Mouse (Mus musculus) midbrain, embryonic 11.5 days (tissue): ENCODE results near the gene Fitm1. TPM values are rescaled to one million over a fixed set of nuclear protein-coding genes. Genes with fewer than 3 reads are reported as not detected.

Experiments
- ATAC-seq: fragments of 200-750 bp; cut with Nextera tagmentation; 2 replicates; pipeline ENCODE4 v1.8.0; 2017; ENCODE audit warnings: moderate TSS enrichment, moderate library complexity; ENCODE audit not compliant: low FRiP score
- DNase-seq: peaks from one replicate; pipeline ENCODE4 v3.0.0; 2015; ENCODE audit warnings: low spot score; ENCODE audit errors: missing footprints
- H3K27ac ChIP-seq: fragments of 300-500 bp; sonication (generic); 2 replicates; pipeline ENCODE4 v1.5.1; 2014; ENCODE audit warnings: low read depth, low read length
- H3K27me3 ChIP-seq: fragments of 300-500 bp; sonication (generic); 2 replicates; pipeline ENCODE4 v1.6.1; 2014; ENCODE audit warnings: mild to moderate bottlenecking, low read length, moderate library complexity, mixed read lengths; ENCODE audit not compliant: control insufficient read depth, insufficient read depth
- H3K36me3 ChIP-seq: fragments of 300-500 bp; sonication (generic); 2 replicates; pipeline ENCODE4 v1.6.1; 2014; ENCODE audit warnings: mild to moderate bottlenecking, low read length, moderate library complexity, mixed read lengths; ENCODE audit not compliant: control insufficient read depth, insufficient read depth
- H3K4me1 ChIP-seq: fragments of 300-500 bp; sonication (generic); 2 replicates; pipeline ENCODE4 v1.6.1; 2014; ENCODE audit warnings: low read length; ENCODE audit not compliant: control insufficient read depth, insufficient read depth
- H3K4me2 ChIP-seq: fragments of 300-500 bp; sonication (generic); 2 replicates; pipeline ENCODE4 v1.6.1; 2014; ENCODE audit warnings: mild to moderate bottlenecking, moderate library complexity
- H3K4me3 ChIP-seq: fragments of 300-500 bp; sonication (generic); 2 replicates; pipeline ENCODE4 v1.5.1; 2014; ENCODE audit warnings: low read depth, low read length
- H3K9ac ChIP-seq: fragments of 300-500 bp; sonication (generic); 2 replicates; pipeline ENCODE4 v1.6.1; 2014; ENCODE audit warnings: low read length
- H3K9me3 ChIP-seq: fragments of 300-500 bp; sonication (generic); 2 replicates; pipeline ENCODE4 v1.6.1; 2016; ENCODE audit warnings: low read length; ENCODE audit not compliant: control insufficient read depth
- WGBS: fragments of 180-500 bp; shearing (Covaris S2); extraction: QIAGEN DNeasy Blood & Tissue Kit; methylation state at CpG from one replicate; pipeline ENCODE4 v1.1.7; 2014; 5-methylcytosine and 5-hydroxymethylcytosine counted together
- polyA plus RNA-seq: library from polyadenylated mRNA; unstranded; fragments of >200 nt; fragmentation: Nextera tagmentation; extraction: Ambion mirVana; gene quantifications from 2 replicates; pipeline ENCODE4 v1.2.1, GENCODE M21; 2014

Fitm1 gene
- polyA plus RNA-seq, 1 experiment from 2014 or later, result not detected

GRCm38 (mm10) chr14:55617822-55618221 lies 42.4 kb downstream of the Fitm1 start, which contains the start of gene Rec8:
Gene Rec8 (plus strand): TSS chr14:55618037.
- H3K4me3 ChIP-seq, result no peak within 1 kb of the TSS; the same call in 1 of the 2 replicates
- H3K9me3 ChIP-seq, result no peaks in the 10 kb centered on the region
- no peaks in the 10 kb centered on the region for H3K4me1 ChIP-seq
- no peak within 1 kb of the TSS for H3K9ac ChIP-seq
- peak within 1 kb of the TSS; percentile 11; the same call in 1 of the 2 replicates for H3K4me2 ChIP-seq
- no peaks in the 10 kb centered on the region for H3K36me3 ChIP-seq
- 28% methylated on average over 21 of the region's 21 CpGs for WGBS
- no peak within 1 kb of the TSS for H3K27ac ChIP-seq
- H3K27me3 ChIP-seq, result no peaks in the 10 kb centered on the region
- ATAC-seq, result peak; percentile 59
- DNase-seq, result peak; percentile 85

GRCm38 (mm10) chr14:55618486-55619195 lies 43.2 kb downstream of the Fitm1 start:
- no peak overlapping the region for H3K9ac ChIP-seq
- H3K4me1 ChIP-seq, result no peaks in the 10 kb centered on the region
- DNase-seq, result peak; percentile 84
- ATAC-seq, result no peak
- H3K4me3 ChIP-seq, result no peak overlapping the region; the same call in 1 of the 2 replicates
- H3K36me3 ChIP-seq, result no peaks in the 10 kb centered on the region
- H3K9me3 ChIP-seq, result no peaks in the 10 kb centered on the region
- peak overlapping the region; percentile 11; the same call in 1 of the 2 replicates for H3K4me2 ChIP-seq
- H3K27me3 ChIP-seq, result no peaks in the 10 kb centered on the region
- no peak overlapping the region for H3K27ac ChIP-seq
- 53% methylated on average over 22 of the region's 22 CpGs for WGBS

Other genes starting within 250 kb of the Fitm1 start
- 33.9 and 34.8 TPM in 2 replicates for gene Dhrs4, start 96.9 kb upstream of the Fitm1 start, polyA plus RNA-seq
- 8.6 and 9.7 TPM in 2 replicates for gene Carmil3, start 85.0 kb upstream of the Fitm1 start, polyA plus RNA-seq
- 0.23 and 0.26 TPM in 2 replicates for gene Cpne6, start 65.2 kb upstream of the Fitm1 start, polyA plus RNA-seq
- gene Nrl, start 50.6 kb upstream of the Fitm1 start, polyA plus RNA-seq, result not detected in 2 replicates
- gene Pck2, start 35.4 kb upstream of the Fitm1 start, polyA plus RNA-seq, result 10.0 and 10.7 TPM in 2 replicates
- gene Dcaf11, start 15.6 kb upstream of the Fitm1 start, polyA plus RNA-seq, result 76.4 and 85.4 TPM in 2 replicates
- 0.92 TPM in 1 of 2 replicates, not detected in the other for gene A730061H03Rik, start 15.2 kb upstream of the Fitm1 start, polyA plus RNA-seq
- 111 and 114 TPM in 2 replicates for gene Psme1, start 2.5 kb downstream of the Fitm1 start, polyA plus RNA-seq
- 8.1 and 8.4 TPM in 2 replicates for gene Emc9, start 9.7 kb downstream of the Fitm1 start, polyA plus RNA-seq
- 189 and 202 TPM in 2 replicates for gene Psme2, start 15.5 kb downstream of the Fitm1 start, polyA plus RNA-seq
- 8.2 and 9.8 TPM in 2 replicates for gene Rnf31, start 16.1 kb downstream of the Fitm1 start, polyA plus RNA-seq
- 5.8 and 6.3 TPM in 2 replicates for gene Irf9, start 28.0 kb downstream of the Fitm1 start, polyA plus RNA-seq
- gene Rec8, start 42.4 kb downstream of the Fitm1 start, polyA plus RNA-seq, result 2.6 and 3.5 TPM in 2 replicates
- 69.3 and 80.6 TPM in 2 replicates for gene Ipo4, start 60.3 kb downstream of the Fitm1 start, polyA plus RNA-seq
- gene Gm49378, start 62.3 kb downstream of the Fitm1 start, polyA plus RNA-seq, result 1.8 and 2.6 TPM in 2 replicates
- gene Tm9sf1, start 68.2 kb downstream of the Fitm1 start, polyA plus RNA-seq, result 56.6 and 58.1 TPM in 2 replicates
- gene Tssk4, start 74.6 kb downstream of the Fitm1 start, polyA plus RNA-seq, result 0.87 and 1.1 TPM in 2 replicates
- gene Mdp1, start 84.9 kb downstream of the Fitm1 start, polyA plus RNA-seq, result 61.9 and 66.2 TPM in 2 replicates
- 55.4 and 61.8 TPM in 2 replicates for gene Gmpr2, start 96.3 kb downstream of the Fitm1 start, polyA plus RNA-seq
- gene Nedd8, start 96.5 kb downstream of the Fitm1 start, polyA plus RNA-seq, result 595 and 615 TPM in 2 replicates
- 62.6 and 64.4 TPM in 2 replicates for gene Tinf2, start 106.2 kb downstream of the Fitm1 start, polyA plus RNA-seq
- 0.27 and 0.59 TPM in 2 replicates for gene Tgm1, start 138.3 kb downstream of the Fitm1 start, polyA plus RNA-seq
- gene Rabggta, start 146.6 kb downstream of the Fitm1 start, polyA plus RNA-seq, result 22.0 TPM in 2 replicates
- gene Dhrs1, start 170.1 kb downstream of the Fitm1 start, polyA plus RNA-seq, result 69.5 and 70.5 TPM in 2 replicates
- gene Nop9, start 170.1 kb downstream of the Fitm1 start, polyA plus RNA-seq, result 46.2 and 47.4 TPM in 2 replicates
- 0.18 and 0.22 TPM in 2 replicates for gene Cideb, start 182.8 kb downstream of the Fitm1 start, polyA plus RNA-seq
- 0.12 and 0.40 TPM in 2 replicates for gene Ltb4r2, start 185.8 kb downstream of the Fitm1 start, polyA plus RNA-seq
- gene Ltb4r1, start 190.3 kb downstream of the Fitm1 start, polyA plus RNA-seq, result not detected in 2 replicates
- gene Adcy4, start 208.5 kb downstream of the Fitm1 start, polyA plus RNA-seq, result 4.9 and 5.8 TPM in 2 replicates
- gene Ripk3, start 213.2 kb downstream of the Fitm1 start, polyA plus RNA-seq, result 4.0 and 4.5 TPM in 2 replicates
- 9.9 and 11.5 TPM in 2 replicates for gene Nfatc4, start 247.5 kb downstream of the Fitm1 start, polyA plus RNA-seq